Mouse (Mus musculus): ENCODE measurements around the gene Zranb3.
"Not testable (repeated sequence)": the region's sequence is repeated elsewhere in the genome, so short reads cannot be mapped to it uniquely, and the experiment has no call there.

Gene Zranb3

DNA sequence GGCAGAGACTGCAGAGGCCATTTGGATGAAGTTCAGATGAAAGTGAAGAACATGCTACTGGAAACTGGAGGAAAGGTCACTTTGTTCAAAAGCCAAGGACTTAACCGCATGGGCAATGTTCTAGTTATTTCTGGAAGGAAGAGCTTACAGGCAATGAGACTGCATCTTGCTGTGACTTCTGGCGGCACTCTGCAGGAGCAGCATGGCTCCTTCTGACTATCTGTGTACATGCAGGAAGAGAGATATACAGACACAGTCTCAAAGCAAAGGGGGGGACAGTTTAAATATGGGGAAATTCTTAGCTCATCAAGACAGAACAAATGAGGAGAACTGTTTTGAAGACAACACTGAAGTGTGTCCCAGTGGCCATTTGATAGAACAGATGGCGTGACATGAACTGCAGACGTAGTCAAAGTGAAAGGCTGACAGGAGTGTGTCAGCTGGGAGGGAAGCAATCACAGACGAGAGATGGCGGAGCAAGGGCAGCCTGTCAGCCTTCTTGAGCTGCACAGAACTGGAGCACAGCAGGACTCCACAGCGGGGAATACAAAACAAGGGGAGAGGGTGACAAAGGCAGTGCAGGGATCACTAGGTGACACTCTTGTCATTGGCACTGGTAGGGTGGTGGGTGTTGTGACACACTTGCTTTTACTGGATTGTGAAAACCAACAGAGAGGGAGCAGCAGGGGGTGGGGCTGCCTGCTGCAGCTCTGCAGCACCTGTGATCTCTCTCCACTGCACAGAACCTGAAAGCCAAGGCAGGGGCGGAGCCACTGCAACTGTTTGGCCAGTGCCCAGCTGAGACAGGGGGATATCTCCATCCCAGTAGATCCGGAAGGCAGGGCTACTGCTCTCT is 112.7 kb downstream of the Zranb3 start:
- DNase-seq (ENCODE audit: low read depth, low spot score) = no peak

DNA sequence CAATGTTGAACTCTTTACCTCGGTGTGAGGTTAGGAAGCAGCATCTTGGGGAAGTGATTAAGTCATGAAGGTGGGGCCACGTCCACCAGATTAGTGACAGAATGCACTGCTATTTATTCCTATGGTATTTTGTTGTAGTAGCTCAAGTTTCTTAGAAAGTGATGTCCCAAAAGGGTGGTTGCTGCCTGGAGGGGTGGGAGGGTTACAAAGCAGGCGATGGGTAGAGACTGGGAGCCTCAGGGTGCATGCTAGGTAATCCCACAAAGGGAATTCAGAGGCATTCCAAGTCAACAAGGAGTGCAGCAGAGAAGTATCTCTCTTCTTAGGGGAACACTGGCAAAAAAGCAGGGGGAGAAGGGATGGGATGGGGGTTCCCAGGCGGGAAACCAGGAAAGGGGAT is 113.5 kb downstream of the Zranb3 start:
- DNase-seq (ENCODE audit: low read depth, low spot score) = no peak

DNA sequence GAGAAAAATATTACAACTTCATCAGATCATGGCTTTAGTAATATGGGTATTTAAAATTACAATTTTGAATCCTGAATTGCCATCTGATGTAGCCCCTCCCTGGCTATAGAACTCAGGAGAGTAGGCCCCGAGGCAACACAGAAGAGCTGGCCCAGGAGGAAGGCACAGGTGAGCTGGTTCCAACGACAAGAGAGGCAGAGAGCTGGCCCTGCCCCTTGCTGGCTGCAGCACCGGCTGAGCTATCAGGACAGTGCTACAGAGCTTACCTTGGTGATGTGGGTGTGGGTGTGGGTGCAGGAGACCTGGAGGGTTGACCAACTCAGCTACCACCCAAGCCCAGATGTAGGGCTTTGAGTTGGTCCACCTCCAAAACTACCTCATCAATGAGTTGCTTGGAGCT is 114.6 kb downstream of the Zranb3 start:
- no peak for DNase-seq (ENCODE audit: low read depth, low spot score)

DNA sequence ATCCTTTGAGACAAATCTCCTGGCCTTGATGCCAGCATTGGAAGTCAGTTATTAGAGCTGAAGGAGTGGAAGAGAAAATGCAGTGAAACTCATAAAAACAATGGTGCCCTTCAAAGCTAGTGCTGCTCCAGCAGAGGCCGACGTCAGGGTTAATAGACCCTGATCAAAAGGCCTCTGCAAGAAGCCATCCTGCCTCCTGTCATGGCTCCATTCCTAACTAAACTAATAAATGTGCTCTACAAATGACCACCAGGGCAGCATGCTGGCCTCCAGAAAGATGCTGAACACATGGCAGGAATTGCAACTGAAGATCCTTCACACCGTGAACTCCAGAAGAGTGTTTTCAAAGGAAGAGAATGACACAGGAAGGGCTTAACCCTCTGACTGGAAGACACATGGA is 117.5 kb downstream of the Zranb3 start:
- no peak for DNase-seq (ENCODE audit: low read depth, low spot score)

DNA sequence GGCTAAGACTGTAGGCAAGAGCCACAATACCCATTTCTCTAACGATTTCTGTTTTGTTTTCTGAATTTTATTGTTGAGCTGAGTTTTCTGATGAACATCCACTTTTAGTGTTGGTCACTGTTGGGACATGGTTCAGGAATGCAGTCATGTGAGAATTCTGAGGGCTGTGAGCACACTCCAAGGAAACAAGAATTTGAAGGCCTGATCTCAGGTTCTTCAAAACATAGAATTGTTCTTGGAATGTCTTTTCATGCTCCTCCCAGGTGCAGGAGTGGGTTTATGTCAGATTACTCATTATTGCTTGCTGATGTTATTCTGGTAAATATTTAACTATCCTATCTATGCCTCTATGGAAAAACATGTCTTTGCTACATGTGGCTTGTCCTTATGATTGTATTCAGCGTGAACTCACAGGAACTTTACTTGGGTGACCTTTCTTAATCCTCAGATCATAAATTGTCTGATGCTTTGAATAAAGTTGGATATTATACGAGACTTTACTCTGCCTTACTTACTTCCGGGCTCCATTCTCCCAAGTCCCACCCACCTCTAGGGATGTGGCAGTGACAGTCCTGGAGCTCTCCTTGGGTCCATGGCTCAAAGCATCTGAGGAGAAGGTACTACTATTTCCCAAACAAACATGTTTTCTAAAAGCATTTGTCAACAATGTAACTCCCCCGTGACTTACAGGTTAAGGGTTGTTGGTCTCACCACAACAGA is 119.4 kb downstream of the Zranb3 start:
- DNase-seq (ENCODE audit: low read depth, low spot score) = no peak

DNA sequence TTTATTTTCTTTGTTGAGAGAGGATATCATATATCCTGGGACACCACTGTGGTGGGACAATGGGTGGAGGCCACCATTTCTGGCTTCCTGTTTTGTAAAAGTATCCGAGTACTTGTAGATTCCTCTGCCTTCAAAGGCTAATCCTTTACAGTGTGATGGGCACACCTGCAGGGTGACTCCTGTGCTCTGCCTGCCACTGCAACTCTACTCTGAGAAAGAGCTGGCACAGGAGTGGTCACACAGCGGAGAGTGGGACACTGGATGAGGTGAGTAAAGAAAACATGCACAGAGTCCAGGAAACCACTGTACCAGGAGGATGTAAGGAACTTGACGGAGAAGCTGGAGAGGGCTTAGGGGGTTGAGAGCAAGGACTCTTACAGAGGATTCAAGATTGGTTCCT is 120.6 kb downstream of the Zranb3 start:
- DNase-seq (ENCODE audit: low read depth, low spot score) = no peak

DNA sequence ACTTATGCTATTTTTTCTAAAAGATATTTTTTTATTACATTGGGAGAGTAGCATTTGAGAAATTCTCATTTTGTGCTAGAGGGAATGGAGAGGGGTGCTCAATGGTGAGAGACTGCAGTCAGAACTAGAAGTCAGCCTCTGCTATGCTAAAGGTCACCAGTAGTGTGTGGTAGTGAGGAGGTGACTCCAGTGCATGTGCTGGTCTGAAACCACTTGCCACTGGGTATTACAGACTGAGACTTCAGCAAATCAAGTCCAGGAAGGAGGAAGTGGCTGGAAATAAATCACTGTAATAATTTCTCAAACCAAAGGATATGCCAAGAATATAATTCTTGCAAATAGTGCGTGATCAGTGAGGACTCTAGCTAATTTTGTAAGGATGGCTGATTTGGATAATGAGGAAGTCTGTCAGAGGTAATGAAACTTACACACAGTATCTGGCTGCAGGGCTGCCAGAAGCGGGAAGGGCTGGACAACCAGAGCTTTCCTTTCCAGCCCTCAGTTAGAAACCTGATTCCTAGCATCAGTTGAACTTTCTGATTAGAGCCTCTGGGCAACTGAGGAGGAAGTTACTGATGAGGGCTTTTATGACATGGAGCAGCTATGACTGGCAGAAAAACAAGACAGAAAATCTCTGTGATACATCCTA is 121.8 kb downstream of the Zranb3 start:
- no peak for DNase-seq (ENCODE audit: low read depth, low spot score)

DNA sequence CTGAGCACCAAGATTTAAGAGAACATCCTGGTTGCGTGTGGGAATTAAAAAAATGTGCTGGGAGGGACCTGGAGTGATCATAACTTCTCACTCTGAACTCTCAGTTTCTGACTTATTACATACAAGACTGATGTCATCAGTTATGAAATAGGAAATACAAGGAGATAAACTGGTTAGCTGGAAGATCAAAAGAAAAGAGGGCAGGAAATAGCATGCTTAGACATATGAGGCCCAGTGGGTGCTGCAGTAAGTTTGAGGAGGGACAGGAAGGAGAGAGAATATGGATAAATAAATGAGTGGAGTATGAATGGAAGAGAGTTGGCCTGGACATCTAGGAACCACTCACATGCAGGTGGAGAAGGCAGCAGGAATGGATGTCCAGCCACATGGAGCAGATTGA is 124.7 kb downstream of the Zranb3 start:
- DNase-seq (ENCODE audit: low read depth, low spot score) = no peak

DNA sequence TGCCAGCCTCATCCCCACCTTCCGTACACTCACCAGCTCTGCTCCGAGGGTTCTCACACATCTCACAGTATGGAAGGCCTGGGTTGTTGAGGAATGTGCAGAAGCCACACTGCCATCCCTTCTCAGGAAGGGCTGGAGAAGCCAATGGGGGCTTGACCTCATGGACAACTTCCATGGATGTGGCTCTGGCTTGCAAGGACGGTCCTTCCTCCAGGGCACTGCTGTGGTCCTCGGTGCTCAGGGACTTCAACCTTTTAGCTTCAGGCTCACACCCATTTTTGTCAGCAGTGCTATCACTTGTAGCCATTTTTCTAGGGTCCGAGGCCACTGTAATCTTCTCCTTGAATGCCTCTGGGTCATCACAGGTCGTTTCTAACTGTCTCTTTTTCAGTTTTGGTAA is 126.7 kb downstream of the Zranb3 start:
- no peak for DNase-seq (ENCODE audit: low read depth, low spot score)

DNA sequence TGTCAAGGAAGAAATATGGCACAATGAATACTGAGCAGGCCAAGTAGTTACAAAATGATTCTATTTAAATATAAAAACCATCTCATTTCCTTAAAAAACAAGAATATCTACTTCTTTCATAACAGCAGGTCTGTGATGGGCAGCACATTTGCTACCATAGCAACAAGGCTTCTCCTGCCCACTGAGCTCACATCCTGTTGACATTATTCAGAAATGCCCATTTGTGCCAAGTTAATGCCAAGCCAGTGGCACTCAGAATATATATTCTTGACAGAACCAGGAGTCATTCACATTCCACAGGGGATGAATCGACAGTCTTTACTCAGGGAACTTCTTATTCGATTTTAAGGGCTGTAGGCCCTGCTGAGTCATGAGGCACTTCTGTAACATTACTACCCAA is 127.2 kb downstream of the Zranb3 start:
- no peak for DNase-seq (ENCODE audit: low read depth, low spot score)

DNA sequence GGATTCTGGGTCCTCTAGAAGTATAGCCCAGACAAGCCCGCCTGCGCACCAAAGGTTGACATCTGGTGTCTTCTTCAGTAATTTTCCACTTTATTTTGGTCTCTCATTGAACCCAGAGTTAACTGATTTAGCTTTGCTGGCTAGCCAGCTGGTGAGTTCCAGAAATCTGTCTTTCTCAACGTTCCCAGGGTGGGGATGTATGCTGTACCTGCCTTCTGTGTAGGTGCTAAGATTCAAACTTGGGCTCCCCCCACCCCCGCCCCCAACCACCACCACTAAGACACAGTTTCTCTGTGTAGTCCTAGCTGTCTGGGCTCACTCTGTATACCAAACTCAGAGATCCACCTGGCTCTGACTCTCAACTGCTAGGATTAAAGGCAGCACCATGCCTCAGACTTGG is 128.8 kb downstream of the Zranb3 start:
- no peak for DNase-seq (ENCODE audit: low read depth, low spot score)

DNA sequence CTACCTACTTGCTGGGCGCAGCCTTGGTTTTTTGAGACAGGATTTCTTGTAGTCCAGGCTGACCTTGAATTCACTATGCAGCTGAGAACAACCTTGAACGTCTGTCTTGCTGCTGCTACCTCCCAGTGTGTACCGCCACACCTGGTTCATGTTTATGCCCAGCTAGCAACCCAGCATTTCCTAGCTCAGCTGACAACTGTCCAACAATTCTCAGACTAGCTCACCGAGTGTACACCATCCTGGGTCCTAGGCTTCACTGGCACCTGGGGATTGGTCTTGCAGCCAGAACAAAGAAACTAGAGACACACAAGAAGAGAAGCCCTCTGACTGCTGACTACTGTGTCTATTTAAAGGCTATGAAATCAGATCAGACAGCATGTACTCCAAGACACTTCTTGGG is 132.0 kb downstream of the Zranb3 start:
- DNase-seq (ENCODE audit: low read depth, low spot score) = no peak

DNA sequence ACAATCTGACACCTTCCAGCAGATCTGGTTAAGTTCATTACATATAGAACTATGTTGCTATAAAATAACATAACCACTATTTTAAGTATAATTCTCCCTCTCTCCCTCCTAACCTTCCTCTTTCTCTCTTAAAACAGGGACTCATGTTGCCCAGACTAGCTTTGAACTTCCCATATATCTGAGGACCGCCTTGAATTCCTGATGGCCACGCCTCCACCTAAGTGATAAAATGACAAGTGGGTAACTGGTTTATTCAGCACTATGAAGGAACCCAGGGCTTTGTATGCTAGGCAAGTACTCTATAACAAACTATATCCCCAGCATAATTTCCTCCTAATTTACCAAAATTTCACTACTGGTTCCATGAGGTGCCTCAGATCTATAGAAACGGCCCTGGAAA is 139.5 kb downstream of the Zranb3 start:
- no peak for DNase-seq (ENCODE audit: low read depth, low spot score)

DNA sequence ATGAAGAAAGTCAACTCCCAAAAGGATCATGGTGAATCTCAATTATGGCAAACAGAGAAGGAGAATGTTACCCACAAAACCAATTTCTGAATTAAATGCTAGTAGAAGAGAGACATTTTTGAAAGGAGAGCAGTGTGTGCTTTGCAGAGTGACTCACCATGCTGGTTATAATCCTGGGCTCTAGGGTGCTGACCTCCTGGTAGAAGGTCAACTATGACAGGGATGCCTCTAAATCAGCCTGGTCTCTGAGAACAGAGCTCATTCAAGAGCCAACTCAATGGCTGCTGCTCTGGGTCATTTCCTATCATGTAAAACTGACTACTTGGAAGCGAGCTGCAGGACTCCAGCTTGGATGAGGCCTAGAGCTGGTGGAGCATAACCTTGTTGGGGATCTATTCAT is 141.7 kb downstream of the Zranb3 start:
- DNase-seq (ENCODE audit: low read depth, low spot score) = no peak

DNA sequence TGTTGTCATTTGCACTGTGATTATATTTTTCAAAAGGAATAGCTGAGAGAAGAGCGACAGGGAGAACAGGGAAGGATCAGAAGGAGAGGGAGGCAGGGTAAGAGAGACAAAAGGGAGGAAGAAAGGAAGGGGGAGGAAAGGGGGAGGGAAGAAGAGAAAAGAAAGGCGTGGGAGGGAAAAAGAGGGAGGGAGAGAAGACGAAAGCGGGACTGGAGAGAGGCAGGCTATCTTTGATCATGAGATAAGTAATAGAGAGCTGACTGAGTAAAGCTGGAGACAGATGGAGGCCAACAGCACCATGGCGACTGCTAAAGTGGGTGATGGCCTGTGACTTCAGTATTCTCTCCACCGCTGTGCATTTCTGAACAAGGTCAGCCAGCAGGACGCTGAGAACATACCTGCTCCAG is 143.5 kb downstream of the Zranb3 start:
- DNase-seq (ENCODE audit: low read depth, low spot score) = no peak

DNA sequence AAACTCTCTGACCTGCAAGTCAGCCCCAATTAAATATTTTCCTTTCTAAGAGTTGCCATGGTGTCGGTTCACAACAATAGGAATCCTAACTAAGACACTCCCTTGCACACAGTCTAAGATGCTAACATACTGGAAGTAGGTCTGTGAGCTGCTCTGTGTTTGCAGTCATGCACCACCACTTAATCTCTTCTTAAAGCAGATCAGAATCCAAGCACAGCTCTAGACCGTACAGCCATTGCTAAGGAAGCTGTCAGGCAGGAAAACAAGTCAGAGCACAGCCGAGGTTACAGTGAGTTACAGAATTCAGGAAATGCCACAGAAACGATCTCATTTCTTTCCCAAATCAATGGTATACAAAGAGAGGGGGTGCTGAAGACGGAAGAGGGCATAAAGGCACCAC is 144.0 kb downstream of the Zranb3 start:
- DNase-seq (ENCODE audit: low read depth, low spot score) = no peak

DNA sequence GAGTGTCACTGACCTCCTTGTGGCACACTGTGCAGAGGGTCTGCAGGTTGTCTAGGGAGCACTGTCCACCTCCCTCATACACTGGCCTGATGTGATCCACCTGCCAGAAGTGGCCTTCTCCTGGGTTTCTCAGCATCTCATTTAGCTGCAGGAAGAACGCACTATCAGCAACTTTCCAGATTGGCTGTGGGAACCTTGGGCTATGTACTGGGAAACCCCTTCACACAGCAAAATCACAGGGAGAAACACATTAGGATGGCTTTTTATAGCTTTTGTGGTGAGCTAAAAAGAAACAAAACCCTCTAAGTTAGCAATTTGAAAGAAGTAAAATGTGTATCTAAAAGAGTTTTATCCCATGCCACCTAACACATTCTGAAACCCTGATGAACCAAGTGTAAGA is 146.3 kb downstream of the Zranb3 start:
- DNase-seq (ENCODE audit: low read depth, low spot score) = no peak

DNA sequence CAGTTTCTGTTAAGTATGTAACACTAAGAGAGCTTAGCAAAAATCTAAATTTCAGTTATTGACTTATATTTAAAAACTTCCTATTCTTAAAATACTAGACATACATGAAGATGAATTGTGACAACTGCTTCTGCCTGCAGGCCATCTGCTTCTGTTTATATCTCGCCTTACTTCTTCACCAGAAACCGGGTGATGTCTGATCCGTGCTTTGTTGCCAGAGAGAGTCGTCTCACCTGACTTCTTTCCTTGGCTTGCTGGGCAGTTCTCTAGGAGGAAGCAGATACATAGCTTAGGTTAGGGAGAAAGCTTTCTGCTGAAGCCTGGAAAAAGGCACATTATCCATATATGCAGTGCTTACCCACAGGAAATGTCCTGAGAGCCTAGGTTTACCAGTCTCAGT is 148.0 kb downstream of the Zranb3 start:
- DNase-seq (ENCODE audit: low read depth, low spot score) = no peak

DNA sequence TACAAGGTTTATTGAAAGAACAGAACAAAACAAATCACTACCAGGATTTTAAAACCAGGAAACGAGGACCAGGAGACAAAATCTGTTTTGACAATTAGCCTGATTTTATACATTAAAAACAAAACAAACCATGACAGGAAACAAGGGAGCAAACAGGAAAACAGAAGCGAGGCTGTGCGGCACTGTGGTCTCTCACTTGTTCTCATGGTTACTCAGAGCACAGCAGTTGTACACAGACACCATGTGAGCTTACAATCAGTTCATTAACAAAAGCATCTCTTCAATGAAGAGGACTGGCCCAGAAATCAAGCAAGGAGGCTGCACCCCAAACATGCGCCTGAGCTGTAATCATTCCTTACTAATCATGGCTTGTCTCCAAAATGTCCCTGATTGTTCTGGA is 148.6 kb downstream of the Zranb3 start:
- not testable (repeated sequence) for DNase-seq (ENCODE audit: low read depth, low spot score)

DNA sequence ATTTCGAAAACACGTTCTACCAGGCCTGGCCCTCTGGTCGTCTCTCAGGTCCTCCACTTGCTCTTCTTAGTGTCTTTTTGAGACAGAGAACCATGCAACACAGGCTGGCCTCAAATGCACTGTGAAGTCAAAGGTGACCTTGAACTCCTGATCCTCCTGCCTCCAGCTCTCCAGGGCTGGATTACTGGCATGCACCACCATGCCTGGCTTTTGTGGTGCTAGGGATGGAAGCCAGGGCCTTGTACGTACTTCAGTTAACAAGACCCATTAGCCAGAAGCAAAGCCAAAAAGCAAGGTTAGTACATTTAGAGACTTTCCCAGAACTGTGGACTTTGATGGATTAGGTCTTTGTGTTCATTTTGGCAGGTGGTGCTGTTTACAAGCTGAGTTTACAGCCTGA is 150.6 kb downstream of the Zranb3 start:
- DNase-seq (ENCODE audit: low read depth, low spot score) = no peak

DNA sequence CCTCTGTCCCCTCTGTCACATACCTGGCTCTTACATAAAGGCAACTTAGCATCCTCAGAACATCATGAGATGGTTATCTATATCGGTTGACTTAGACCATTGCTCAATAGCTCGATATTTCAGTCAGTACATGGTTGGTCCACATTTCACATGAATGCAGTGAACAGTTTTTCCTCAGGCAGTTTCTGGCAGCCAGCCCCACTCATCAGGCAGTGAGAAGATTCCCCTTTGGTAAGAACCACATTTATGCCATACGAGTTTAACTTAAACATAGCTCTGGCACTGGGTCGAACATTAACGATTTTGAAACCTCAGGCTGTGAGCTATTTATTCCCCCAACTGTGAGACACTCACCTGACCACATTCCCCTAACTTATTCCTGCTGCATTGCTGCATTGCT is 154.1 kb downstream of the Zranb3 start:
- no peak for DNase-seq (ENCODE audit: low read depth, low spot score)

DNA sequence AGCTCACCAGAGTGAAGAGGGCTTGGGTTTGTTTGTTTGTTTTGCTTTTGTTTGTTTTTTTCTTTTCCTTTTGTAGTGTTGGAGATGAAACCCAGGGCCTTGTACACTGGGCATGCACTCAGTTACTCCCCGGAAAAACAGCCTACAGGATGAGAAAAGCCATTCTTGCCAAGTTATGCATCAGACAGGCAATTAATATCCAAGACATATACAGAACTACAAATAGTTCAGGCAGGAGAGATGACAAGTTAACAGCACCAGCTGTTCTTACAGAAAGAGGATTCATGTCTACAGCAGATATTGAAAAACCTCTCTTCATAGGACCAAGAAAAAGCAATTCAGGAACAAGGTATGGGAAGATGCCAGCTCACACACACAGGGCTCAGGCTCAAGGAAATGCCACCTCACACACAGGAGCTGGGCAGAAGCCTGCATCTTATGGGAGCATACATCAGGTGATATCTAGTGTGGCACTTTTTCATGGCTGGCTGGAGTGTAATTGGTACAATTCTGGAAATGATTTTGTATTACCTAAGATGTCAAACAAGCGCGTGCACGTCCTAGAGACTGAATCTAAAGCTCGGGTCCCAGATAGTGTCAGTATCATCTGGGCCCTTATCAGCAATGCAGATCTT is 156.1 kb downstream of the Zranb3 start:
- no peak for DNase-seq (ENCODE audit: low read depth, low spot score)

Measured in retina, adult 2 months (tissue).